Mouse (Mus musculus): ENCODE measurements around the gene Glb1l2. TPM values are rescaled to one million over a fixed set of nuclear protein-coding genes. Genes with fewer than 3 reads are reported as not detected.

Gene Glb1l2
- polyA plus RNA-seq, 1 experiment from 2014 or later, result 1.2 TPM

- no peak overlapping the region for H3K4me3 ChIP-seq
- H3K27ac ChIP-seq, result no peak overlapping the region
- H3K4me1 ChIP-seq, result no peaks in the 10 kb centered on the region
- no peak for DNase-seq (ENCODE audit: low spot score)
- no peaks in the 10 kb centered on the region for H3K9me3 ChIP-seq
- no peaks in the 10 kb centered on the region for H3K36me3 ChIP-seq
- WGBS, result 79% methylated on average over 3 of the region's 3 CpGs
- H3K27me3 ChIP-seq (ENCODE audit: insufficient read depth, poor library complexity, severe bottlenecking), result no peaks in the 10 kb centered on the region
Observed at GRCm38 (mm10) chr9:26768181-26768580, 38.1 kb downstream of the Glb1l2 start.

GRCm38 (mm10) chr9:26762477-26762876, 43.8 kb downstream of the Glb1l2 start:
- Histone ChIP-seq H3K9me3 (no peaks in the 10 kb centered on the region), H3K4me1 (no peaks in the 10 kb centered on the region), H3K27ac (no peak overlapping the region), H3K36me3 (no peaks in the 10 kb centered on the region), H3K4me3 (no peak overlapping the region), H3K27me3 (ENCODE audit: insufficient read depth, poor library complexity, severe bottlenecking) (no peaks in the 10 kb centered on the region)
- 80% methylated on average over 6 of the region's 6 CpGs for WGBS
- no peak for DNase-seq (ENCODE audit: low spot score)

GRCm38 (mm10) chr9:26760576-26760975, 45.7 kb downstream of the Glb1l2 start:
- H3K9me3 ChIP-seq, result no peaks in the 10 kb centered on the region
- H3K4me3 ChIP-seq, result no peak overlapping the region
- no peaks in the 10 kb centered on the region for H3K4me1 ChIP-seq
- H3K27ac ChIP-seq, result no peak overlapping the region
- DNase-seq (ENCODE audit: low spot score), result no peak
- WGBS, result 70% methylated on average over 5 of the region's 5 CpGs
- no peaks in the 10 kb centered on the region for H3K27me3 ChIP-seq (ENCODE audit: insufficient read depth, poor library complexity, severe bottlenecking)
- no peaks in the 10 kb centered on the region for H3K36me3 ChIP-seq

GRCm38 (mm10) chr9:26760081-26760480, 46.2 kb downstream of the Glb1l2 start:
- H3K36me3 ChIP-seq, result no peaks in the 10 kb centered on the region
- no peaks in the 10 kb centered on the region for H3K4me1 ChIP-seq
- H3K27me3 ChIP-seq (ENCODE audit: insufficient read depth, poor library complexity, severe bottlenecking), result no peaks in the 10 kb centered on the region
- H3K9me3 ChIP-seq, result no peaks in the 10 kb centered on the region
- 26% methylated on average over 9 of the region's 9 CpGs for WGBS
- H3K27ac ChIP-seq, result no peak overlapping the region
- no peak for DNase-seq (ENCODE audit: low spot score)
- H3K4me3 ChIP-seq, result no peak overlapping the region

- WGBS, result 75% methylated on average over 4 of the region's 4 CpGs
- no peaks in the 10 kb centered on the region for H3K9me3 ChIP-seq
- no peak for DNase-seq (ENCODE audit: low spot score)
- H3K4me1 ChIP-seq, result no peaks in the 10 kb centered on the region
- no peaks in the 10 kb centered on the region for H3K36me3 ChIP-seq
- H3K27ac ChIP-seq, result no peak overlapping the region
- no peak overlapping the region for H3K4me3 ChIP-seq
- H3K27me3 ChIP-seq (ENCODE audit: insufficient read depth, poor library complexity, severe bottlenecking), result no peaks in the 10 kb centered on the region
Observed at GRCm38 (mm10) chr9:26748893-26749292, 57.4 kb downstream of the Glb1l2 start.

GRCm38 (mm10) chr9:26747121-26747520, 59.1 kb downstream of the Glb1l2 start:
- WGBS, result 57% methylated on average over 4 of the region's 4 CpGs

GRCm38 (mm10) chr9:26742817-26743216, 63.5 kb downstream of the Glb1l2 start:
- no peak overlapping the region for H3K4me3 ChIP-seq
- H3K9me3 ChIP-seq, result no peaks in the 10 kb centered on the region
- no peak overlapping the region for H3K27ac ChIP-seq
- H3K36me3 ChIP-seq, result no peaks in the 10 kb centered on the region
- DNase-seq (ENCODE audit: low spot score), result no peak
- no peaks in the 10 kb centered on the region for H3K27me3 ChIP-seq (ENCODE audit: insufficient read depth, poor library complexity, severe bottlenecking)
- 77% methylated on average over 3 of the region's 3 CpGs for WGBS
- H3K4me1 ChIP-seq, result no peaks in the 10 kb centered on the region

More at GRCm38 (mm10) chr9:26747121-26747520, 59.1 kb downstream of the Glb1l2 start:
- H3K27me3 ChIP-seq (ENCODE audit: insufficient read depth, poor library complexity, severe bottlenecking), result no peaks in the 10 kb centered on the region
- no peaks in the 10 kb centered on the region for H3K36me3 ChIP-seq
- no peak overlapping the region for H3K4me3 ChIP-seq
- no peaks in the 10 kb centered on the region for H3K9me3 ChIP-seq
- no peaks in the 10 kb centered on the region for H3K4me1 ChIP-seq
- no peak for DNase-seq (ENCODE audit: low spot score)
- no peak overlapping the region for H3K27ac ChIP-seq

GRCm38 (mm10) chr9:26737116-26737515, 69.2 kb downstream of the Glb1l2 start:
- H3K4me1 ChIP-seq, result peaks cover 10% of the 10 kb centered on the region
- no peaks in the 10 kb centered on the region for H3K36me3 ChIP-seq
- no peak overlapping the region for H3K27ac ChIP-seq
- DNase-seq (ENCODE audit: low spot score), result no peak
- H3K27me3 ChIP-seq (ENCODE audit: insufficient read depth, poor library complexity, severe bottlenecking), result peaks cover 51% of the 10 kb centered on the region
- WGBS, result 77% methylated on average over 5 of the region's 5 CpGs
- no peak overlapping the region for H3K4me3 ChIP-seq
- H3K9me3 ChIP-seq, result no peaks in the 10 kb centered on the region

- H3K4me3 ChIP-seq, result peak overlapping the region; percentile 66
- no peaks in the 10 kb centered on the region for H3K9me3 ChIP-seq
- 2% methylated on average over 37 of the region's 37 CpGs for WGBS
- H3K4me1 ChIP-seq, result peaks cover 10% of the 10 kb centered on the region
- peaks cover 65% of the 10 kb centered on the region for H3K27me3 ChIP-seq (ENCODE audit: insufficient read depth, poor library complexity, severe bottlenecking)
- DNase-seq (ENCODE audit: low spot score), result no peak
- H3K36me3 ChIP-seq, result no peaks in the 10 kb centered on the region
- no peak overlapping the region for H3K27ac ChIP-seq
Observed at GRCm38 (mm10) chr9:26733986-26734385, 72.3 kb downstream of the Glb1l2 start.

- H3K9me3 ChIP-seq, result no peaks in the 10 kb centered on the region
- 3% methylated on average over 64 of the region's 65 CpGs for WGBS
- peak within 1 kb of the TSS; percentile 66 for H3K4me3 ChIP-seq
- H3K36me3 ChIP-seq, result no peaks in the 10 kb centered on the region
- DNase-seq (ENCODE audit: low spot score), result no peak
- H3K27me3 ChIP-seq (ENCODE audit: insufficient read depth, poor library complexity, severe bottlenecking), result peaks cover 65% of the 10 kb centered on the region
- no peak within 1 kb of the TSS for H3K27ac ChIP-seq
- H3K4me1 ChIP-seq, result peaks cover 10% of the 10 kb centered on the region
Observed at GRCm38 (mm10) chr9:26733206-26733891, 72.9 kb downstream of the Glb1l2 start, which contains the start of gene B3gat1. Gene B3gat1 (plus strand): TSS chr9:26733728.

GRCm38 (mm10) chr9:26728556-26728955, 77.7 kb downstream of the Glb1l2 start:
- no peaks in the 10 kb centered on the region for H3K36me3 ChIP-seq
- peaks cover 4% of the 10 kb centered on the region for H3K4me1 ChIP-seq
- no peak overlapping the region for H3K4me3 ChIP-seq
- peaks cover 28% of the 10 kb centered on the region for H3K27me3 ChIP-seq (ENCODE audit: insufficient read depth, poor library complexity, severe bottlenecking)
- DNase-seq (ENCODE audit: low spot score), result no peak
- 75% methylated on average over 2 of the region's 2 CpGs for WGBS
- no peaks in the 10 kb centered on the region for H3K9me3 ChIP-seq
- H3K27ac ChIP-seq, result no peak overlapping the region

- Histone ChIP-seq H3K4me1 (no peaks in the 10 kb centered on the region), H3K27me3 (ENCODE audit: insufficient read depth, poor library complexity, severe bottlenecking) (peaks cover 17% of the 10 kb centered on the region), H3K36me3 (no peaks in the 10 kb centered on the region), H3K9me3 (no peaks in the 10 kb centered on the region), H3K4me3 (no peak overlapping the region), H3K27ac (no peak overlapping the region)
- DNase-seq (ENCODE audit: low spot score), result no peak
- WGBS, result 47% methylated on average over 2 of the region's 2 CpGs
Observed at GRCm38 (mm10) chr9:26727445-26727844, 78.8 kb downstream of the Glb1l2 start.

GRCm38 (mm10) chr9:26725709-26726108, 80.6 kb downstream of the Glb1l2 start:
- H3K36me3 ChIP-seq, result no peaks in the 10 kb centered on the region
- no peaks in the 10 kb centered on the region for H3K9me3 ChIP-seq
- H3K27me3 ChIP-seq (ENCODE audit: insufficient read depth, poor library complexity, severe bottlenecking), result no peaks in the 10 kb centered on the region; the same call in 1 of the 2 replicates
- H3K4me3 ChIP-seq, result no peak overlapping the region
- no peaks in the 10 kb centered on the region for H3K4me1 ChIP-seq
- no peak overlapping the region for H3K27ac ChIP-seq
- WGBS, result 77% methylated on average over 3 of the region's 3 CpGs
- no peak for DNase-seq (ENCODE audit: low spot score)

- no peak for DNase-seq (ENCODE audit: low spot score)
- Histone ChIP-seq H3K9me3 (no peaks in the 10 kb centered on the region), H3K27me3 (ENCODE audit: insufficient read depth, poor library complexity, severe bottlenecking) (no peaks in the 10 kb centered on the region), H3K4me3 (no peak overlapping the region), H3K4me1 (no peaks in the 10 kb centered on the region), H3K36me3 (no peaks in the 10 kb centered on the region), H3K27ac (no peak overlapping the region)
- 75% methylated on average over 7 of the region's 7 CpGs for WGBS
Observed at GRCm38 (mm10) chr9:26721771-26722170, 84.5 kb downstream of the Glb1l2 start.

Measured in heart, embryonic 10.5 days (tissue).